Mouse (Mus musculus) adrenal gland, adult 18-20 months (tissue): ENCODE data around the gene Stum. TPM values are rescaled to one million over a fixed set of nuclear protein-coding genes. Genes with fewer than 3 reads are reported as not detected.

Experiments
- DNase-seq, 2 experiments: peaks; one replicate each; pipeline ENCODE4 v3.0.0; 2021 to 2022; ENCODE audit warnings: low spot score in 2 of 2
- total RNA-seq, 2 experiments: library from RNA; stranded (reverse); gene quantifications; 1 replicate in 1 of 2; 2 replicates in 1 of 2; pipeline ENCODE4 v1.2.3; 2021

Gene Stum
- total RNA-seq, 2 experiments from 2014 or later: 0.33 to 0.86 TPM

GRCm38 (mm10) chr1:180387750-180388480 lies 95.4 kb downstream of the Stum start:
- no peak for DNase-seq

- peak; percentile 99 for DNase-seq
These were observed 96.2 kb downstream of the Stum start for GRCm38 (mm10) chr1:180386951-180387749.

GRCm38 (mm10) chr1:180385308-180385707 lies 98.0 kb downstream of the Stum start:
- no peak for DNase-seq

GRCm38 (mm10) chr1:180384486-180384885 lies 98.8 kb downstream of the Stum start:
- DNase-seq: no peak

- no peak for DNase-seq
These were observed 99.4 kb downstream of the Stum start for GRCm38 (mm10) chr1:180383884-180384283.

Other genes with a start within 250 kb of the Stum start
- gene Psen2, start 220.1 kb downstream of the Stum start, total RNA-seq: 10 to 100 TPM; 29.0 to 33.0 TPM
- 10 to 100 TPM; 49.3 to 58.6 TPM for gene Itpkb, start 153.0 kb downstream of the Stum start, total RNA-seq
- 10 to 100 TPM; 57.9 to 70.2 TPM for gene Parp1, start 85.4 kb upstream of the Stum start, total RNA-seq
- 1 to 10 TPM; 3.9 to 4.2 TPM for gene Lin9, start 157.6 kb upstream of the Stum start, total RNA-seq
- gene Mixl1, start 213.5 kb upstream of the Stum start, total RNA-seq: not detected
- 10 to 100 TPM; 50.4 to 54.0 TPM for gene Acbd3, start 242.5 kb upstream of the Stum start, total RNA-seq